Mouse (Mus musculus) CH12F3 (cell line): ENCODE data around the gene Sarnp.

Experiments used
- in situ Hi-C: fragments of 300-500 bp; cut with MboI; formaldehyde crosslinking; loops from 2 replicates; pipeline ENCODE4 v1.14.3; 2020; ENCODE audit warnings: low sequenced_read_pairs

Gene Sarnp

DNA sequence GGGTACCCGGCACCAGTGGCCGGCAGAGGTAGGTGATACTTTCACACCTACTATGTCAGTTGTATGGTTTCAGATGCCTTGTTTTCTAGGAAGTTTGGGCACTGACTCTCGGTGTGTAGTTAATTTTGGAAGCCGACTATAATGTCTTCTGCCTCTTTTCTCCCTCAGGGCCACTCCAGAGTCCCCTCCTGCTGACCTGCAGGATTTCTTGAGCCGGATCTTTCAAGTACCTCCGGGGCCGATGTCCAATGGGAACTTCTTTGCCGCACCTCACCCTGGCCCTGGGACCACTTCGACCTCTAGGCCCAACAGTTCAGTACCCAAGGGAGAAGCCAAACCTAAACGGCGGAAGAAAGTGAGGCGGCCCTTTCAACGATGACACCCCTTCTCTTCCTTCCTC lies at the start of gene Sarnp:
TSS of gene Sarnp (plus strand) at position 301 of the 400 bp plus-strand sequence.
- in situ Hi-C loops, result no loop called here

DNA sequence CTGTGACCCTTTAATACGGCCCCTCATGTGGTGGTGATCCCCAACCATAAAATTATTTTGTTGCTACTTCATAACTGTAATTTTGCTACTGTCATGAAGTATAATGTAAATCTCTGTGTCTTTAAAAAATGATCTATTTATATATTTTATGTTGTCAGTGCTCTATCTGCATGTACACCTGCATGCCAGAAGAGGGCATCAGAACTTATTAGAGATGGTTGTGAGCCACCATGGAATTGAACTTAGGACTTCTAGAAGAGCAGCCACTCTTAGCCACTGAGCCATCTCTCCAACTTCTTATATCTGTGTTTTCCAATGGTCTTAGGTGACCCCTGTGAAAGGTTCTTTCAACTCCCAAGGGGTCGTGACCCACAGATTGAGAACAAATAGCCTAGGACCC lies 44.2 kb upstream of the Sarnp start:
- in situ Hi-C loops, result no loop called here

GRCm38 (mm10) chr10:128773685-128774084 lies 43.4 kb upstream of the Sarnp start:
- in situ Hi-C loops, result no loop called here

DNA sequence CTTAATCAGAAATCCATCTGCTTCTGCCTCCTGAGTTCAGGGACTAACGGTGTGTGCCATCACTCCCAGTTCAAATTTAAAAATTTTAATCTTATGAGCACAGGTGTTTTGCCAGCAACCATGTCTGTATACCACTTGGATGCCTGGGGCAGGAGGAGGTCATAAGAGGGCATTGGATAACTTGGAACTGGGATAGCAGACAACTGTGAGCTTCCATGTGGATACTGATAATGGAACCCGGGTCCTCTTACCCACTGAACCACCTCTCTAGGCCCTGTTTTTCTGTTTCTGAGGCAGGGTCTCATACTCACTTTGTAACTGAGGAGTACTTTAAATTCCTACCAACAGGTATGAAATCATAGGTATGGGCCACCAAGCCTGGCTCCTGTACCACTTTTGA lies 38.7 kb upstream of the Sarnp start:
- in situ Hi-C loops, result no loop called here

DNA sequence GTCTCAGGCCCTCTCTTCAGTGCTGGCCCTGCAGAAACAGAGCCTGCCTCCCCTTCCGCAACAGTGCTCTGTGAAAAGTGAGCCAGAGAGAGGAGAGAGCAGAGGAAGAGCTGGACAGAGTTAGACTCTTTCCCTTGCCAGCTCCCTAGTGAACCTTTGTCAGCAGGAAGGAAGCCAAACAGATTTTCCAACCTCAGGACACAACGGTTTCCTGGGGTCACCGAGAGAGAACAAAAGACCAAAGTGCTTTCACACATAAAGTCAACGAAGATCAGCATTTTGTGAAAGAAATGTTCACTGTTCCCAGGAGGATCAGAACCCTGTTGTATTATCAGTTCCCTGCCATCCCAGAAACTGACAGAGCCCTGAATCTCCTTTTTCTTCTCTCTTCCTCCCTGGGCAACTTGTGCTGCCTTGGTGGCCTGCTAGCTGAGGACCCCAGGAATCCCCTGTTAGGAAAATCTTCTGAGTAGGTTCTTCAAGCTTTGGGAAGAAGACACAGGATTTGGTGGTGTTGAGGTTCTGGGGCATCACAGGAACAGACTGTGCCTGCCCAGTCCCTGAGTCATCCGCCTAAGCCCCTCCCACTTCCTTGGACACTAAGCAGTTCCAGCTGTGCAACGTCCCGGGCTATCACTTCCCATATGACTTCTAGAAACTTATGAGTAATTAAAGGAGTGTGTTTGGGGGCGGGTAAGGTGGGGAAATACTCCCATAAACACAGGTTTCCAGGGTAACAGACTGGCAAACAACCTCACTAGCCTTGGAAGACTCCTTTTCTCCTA lies 37.9 kb upstream of the Sarnp start:
- in situ Hi-C loops, result no loop called here

- in situ Hi-C loops, result no loop called here
Measured at GRCm38 (mm10) chr10:128780200-128780599, 36.9 kb upstream of the Sarnp start.

- in situ Hi-C loops, result no loop called here
Measured at GRCm38 (mm10) chr10:128790398-128791124, 26.6 kb upstream of the Sarnp start, which contains the start of gene Mmp19. TSS of gene Mmp19 (plus strand) at chr10:128790910.

DNA sequence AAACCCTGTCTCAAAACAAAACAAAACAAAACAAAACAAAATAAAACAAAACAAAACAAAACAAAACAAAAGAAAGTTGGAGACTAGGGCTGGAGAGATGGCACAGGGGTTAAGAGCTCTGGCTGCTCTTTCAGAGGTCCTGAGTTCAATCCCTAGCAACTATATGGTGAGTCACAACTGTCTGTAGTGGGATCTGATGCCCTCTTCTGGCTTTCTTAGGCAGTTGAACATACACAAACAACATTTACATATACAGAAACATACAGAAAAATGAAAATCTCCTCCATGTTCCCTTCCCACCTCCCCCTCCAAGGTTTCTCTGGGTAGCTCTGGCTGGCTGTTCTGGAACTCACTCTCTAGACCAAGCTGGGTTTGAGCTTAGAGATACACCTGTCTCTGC lies 25.1 kb upstream of the Sarnp start:
- in situ Hi-C loops, result no loop called here

GRCm38 (mm10) chr10:128793258-128793657 lies 23.9 kb upstream of the Sarnp start:
- in situ Hi-C loops, result no loop called here

- in situ Hi-C loops, result no loop called here
Measured at GRCm38 (mm10) chr10:128794391-128794790, 22.7 kb upstream of the Sarnp start.

GRCm38 (mm10) chr10:128795581-128795980 lies 21.6 kb upstream of the Sarnp start:
- in situ Hi-C loops, result no loop called here

GRCm38 (mm10) chr10:128798676-128799075 lies 18.5 kb upstream of the Sarnp start:
- in situ Hi-C loops, result no loop called here

- in situ Hi-C loops, result no loop called here
Measured at GRCm38 (mm10) chr10:128801981-128802495, 15.1 kb upstream of the Sarnp start.

DNA sequence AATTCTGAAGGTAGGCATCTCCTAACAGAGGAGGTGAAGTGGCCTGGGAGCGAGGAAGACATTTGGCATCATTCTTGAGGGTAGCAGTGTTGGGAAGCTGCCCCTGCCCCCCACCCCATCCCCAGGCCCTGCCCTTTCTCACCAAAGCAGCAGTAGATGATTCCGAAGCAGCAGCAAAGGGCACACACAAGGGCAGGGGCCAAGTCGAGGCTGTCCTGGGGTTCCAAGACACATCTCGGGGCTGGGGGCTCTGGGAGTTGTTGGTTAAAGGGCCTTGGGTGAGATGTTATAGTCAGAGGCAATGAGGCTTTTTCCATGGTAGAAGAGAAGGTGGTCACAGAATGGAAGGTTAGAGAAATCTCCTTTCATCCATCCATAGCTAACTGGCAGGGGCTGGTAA lies 14.2 kb upstream of the Sarnp start:
- in situ Hi-C loops, result no loop called here

DNA sequence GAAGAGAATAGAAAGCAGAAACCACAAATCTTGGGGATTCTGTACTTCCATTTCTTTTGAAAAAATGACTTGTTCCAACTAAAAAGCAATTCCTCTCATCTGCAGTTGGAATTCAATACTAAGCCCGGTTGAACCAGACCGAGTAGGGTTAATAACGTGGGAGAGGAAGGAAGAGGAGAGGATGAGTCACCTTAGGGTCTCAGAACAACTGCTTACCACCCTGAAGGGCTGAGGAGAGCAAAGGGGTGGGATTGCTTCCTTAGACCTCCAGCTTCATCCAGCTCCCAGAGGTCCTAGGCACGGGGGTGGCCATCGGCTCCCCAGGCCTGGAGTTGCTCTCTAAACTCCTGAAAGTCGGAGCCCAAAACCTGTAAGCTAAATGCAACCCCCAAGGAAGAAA lies 13.8 kb upstream of the Sarnp start:
- in situ Hi-C loops, result no loop called here

DNA sequence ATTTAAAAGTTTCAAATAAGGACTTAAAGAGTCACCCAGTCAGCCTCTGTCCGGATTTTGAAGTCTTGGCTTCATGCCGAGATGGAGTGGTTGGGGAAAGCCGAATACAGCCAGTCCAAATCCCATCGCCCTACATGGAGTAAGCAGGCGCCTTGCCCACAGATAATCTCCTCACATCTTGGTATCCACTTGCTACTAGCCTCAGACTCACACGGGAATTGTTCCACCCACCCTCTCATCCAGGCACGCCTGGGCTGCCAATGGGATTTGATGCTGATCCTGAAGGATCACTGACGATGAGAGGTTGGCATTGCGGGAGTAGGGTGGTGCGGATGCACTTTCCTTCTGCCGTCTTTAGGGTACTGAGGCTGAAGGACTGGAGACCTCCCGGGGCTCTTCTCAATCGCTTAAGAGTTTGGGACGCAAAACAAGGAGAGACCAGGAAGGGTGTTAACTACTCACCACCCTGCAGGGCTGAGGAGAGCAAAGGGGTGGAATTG lies 13.3 kb upstream of the Sarnp start, which contains the start of gene Dnajc14:
TSS of gene Dnajc14 (plus strand) at position 292 of the 500 bp plus-strand sequence.
- in situ Hi-C loops, result no loop called here

- in situ Hi-C loops, result no loop called here
Measured at GRCm38 (mm10) chr10:128804271-128805091, 12.7 kb upstream of the Sarnp start, which contains the start of gene Tmem198b. TSS of gene Tmem198b (minus strand) at chr10:128804370.

DNA sequence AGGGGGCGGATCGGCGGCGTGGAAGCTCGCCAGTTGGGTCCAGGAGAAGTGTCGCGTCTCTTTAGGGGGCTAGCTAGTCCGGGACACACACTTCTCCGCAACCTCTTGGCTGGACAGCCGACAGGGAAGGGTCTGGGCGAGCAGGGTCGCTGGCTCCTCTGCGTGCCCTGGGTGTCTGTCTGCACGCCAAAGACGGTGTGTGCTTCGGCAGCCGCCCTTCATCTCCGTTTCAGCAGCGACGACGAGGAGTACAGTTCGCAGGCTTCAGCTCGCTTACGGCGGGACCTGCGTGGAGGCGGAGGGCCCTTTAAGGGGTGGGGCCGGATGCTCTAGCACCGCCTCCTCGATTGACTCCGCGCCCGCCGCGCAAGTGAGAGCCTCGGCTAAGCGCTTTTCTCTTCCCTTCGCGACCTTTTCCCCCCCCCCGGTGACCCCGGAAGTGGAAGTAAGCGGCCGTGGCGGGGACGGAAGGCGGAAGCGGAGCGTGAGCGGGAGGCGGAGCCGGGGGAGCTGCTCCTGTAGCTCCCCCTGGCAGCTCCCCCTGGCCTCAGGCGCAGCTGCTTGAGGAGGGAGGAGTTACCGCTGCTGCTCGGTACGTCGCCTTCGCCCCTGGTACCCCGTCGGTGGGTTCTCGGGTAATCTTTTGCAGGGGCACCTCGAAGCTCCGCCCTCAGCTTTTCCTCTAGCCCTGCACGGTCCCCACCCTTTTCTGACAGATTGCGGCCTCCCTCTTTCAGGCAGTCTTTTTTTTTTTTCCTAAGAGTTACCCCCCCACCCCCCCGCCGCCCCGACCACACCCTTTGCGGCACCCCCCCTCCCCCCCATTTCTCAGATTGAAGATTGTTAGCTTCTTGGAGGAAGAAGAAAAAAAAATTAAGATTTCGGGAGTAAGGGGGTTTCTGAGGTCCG lies 11.8 kb upstream of the Sarnp start:
- in situ Hi-C loops, result no loop called here

DNA sequence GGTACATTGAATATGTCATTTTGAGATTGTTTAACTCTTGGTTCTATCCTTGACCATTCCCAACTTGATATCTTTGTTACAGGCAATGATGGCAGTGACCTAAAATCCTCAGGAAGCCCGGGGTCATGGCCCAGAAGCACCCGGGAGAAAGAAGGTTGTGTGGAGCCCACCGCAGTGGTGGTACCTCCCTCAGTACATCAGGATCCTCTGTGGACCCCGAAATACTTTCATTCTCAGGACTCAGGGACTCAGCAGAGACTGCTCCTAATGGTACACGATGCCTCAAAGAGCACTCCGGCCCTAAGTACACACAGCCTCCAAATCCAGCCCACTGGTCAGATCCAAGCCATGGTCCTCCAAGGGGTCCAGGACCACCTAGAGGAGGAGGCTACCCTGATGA lies 11.0 kb upstream of the Sarnp start:
- in situ Hi-C loops, result no loop called here

- in situ Hi-C loops, result no loop called here
Measured at GRCm38 (mm10) chr10:128807018-128807417, 10.1 kb upstream of the Sarnp start.
